Mouse (Mus musculus) lung, adult 10 weeks (tissue): ENCODE results near the gene Fam89b. TPM values are rescaled to one million over a fixed set of nuclear protein-coding genes. Genes with fewer than 3 reads are reported as not detected.

ENCODE experiments used
- polyA plus RNA-seq: library from polyadenylated mRNA; stranded (reverse); fragments of 350-450 nt; fragmentation: Illumina TruSeq; extraction: RNeasy Lipid Tissue Mini Kit (QIAGEN cat#74804); gene quantifications from one replicate; pipeline ENCODE4 v1.2.3, GENCODE M21; 2014; ENCODE audit warnings: low read depth, low replicate concordance; ENCODE audit not compliant: insufficient read depth

The Fam89b gene
- 59.0 TPM for polyA plus RNA-seq

DNA sequence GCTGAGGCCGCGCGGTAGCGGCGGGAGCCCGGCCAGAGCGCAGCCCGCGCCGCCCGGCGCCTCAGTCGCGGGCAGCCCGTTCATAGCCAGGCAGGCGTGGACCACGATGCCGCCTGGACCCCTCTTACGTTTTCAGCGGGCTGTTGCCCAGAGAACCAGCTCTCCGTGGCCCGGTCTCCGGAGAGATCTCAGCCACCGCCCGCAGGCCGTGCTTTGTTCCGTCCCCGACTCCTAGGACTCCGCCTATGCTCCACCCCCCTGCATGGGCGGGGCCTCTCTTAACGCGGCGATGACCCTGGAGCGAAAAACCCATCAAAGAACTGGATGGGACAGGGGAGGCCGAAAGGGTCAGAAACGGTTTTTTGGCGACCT lies at the start of gene Fam89b:
Fam89b (minus strand) TSS at position 210 of the 372 bp plus-strand sequence.

DNA sequence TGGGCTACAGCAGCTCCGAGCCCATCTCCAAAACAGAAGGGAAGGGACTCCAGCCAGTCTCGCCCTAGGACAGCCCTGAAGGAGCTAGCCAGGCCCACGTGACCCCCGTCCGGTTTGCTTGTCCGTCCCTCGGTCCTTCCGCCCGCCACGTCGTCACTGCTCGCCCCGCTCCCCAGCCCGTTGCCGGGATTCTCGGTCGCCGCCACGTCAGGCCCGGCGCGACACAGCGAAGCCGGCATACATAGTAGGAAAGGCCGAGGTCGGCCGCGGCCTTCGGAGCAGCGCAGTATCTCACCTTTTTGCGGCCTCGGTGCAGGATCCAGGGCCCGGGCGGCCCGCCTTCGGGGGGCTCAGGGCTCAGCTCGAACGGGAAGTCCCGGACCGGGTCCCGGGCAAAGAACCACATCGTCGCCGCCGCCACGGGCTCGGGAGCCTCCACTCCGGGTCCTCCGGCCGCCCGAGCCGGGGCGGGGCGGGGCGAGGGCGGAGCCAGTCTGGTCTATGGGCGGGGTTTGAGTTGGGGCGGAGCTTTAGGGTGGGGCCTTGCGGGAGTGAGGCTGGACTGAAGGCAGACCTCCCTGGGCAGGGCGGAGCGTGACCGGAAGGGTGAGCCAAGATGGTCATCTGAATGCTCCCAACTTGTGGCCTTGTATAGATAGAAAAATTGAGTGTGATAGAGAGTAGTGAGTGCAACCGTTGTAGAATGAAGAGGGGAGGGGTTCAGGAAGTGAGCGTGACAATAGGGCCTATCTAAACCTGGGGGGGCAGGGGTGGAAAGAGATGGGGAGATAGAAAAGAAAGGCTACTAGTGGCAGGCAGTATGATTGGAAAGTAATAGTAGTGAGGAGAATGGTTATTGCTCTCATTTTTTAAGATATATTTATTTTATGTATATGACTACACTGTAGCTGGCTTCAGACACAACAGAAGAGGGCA lies 41.7 kb upstream of the Fam89b start, which contains the start of gene Scyl1:
Scyl1 (minus strand) TSS at position 495 of the 936 bp plus-strand sequence.

GRCm38 (mm10) chr19:5740320-5741317 lies 11.2 kb upstream of the Fam89b start, which contains the start of gene Ltbp3:
TSS of gene Ltbp3 (plus strand) at chr19:5740904.

DNA sequence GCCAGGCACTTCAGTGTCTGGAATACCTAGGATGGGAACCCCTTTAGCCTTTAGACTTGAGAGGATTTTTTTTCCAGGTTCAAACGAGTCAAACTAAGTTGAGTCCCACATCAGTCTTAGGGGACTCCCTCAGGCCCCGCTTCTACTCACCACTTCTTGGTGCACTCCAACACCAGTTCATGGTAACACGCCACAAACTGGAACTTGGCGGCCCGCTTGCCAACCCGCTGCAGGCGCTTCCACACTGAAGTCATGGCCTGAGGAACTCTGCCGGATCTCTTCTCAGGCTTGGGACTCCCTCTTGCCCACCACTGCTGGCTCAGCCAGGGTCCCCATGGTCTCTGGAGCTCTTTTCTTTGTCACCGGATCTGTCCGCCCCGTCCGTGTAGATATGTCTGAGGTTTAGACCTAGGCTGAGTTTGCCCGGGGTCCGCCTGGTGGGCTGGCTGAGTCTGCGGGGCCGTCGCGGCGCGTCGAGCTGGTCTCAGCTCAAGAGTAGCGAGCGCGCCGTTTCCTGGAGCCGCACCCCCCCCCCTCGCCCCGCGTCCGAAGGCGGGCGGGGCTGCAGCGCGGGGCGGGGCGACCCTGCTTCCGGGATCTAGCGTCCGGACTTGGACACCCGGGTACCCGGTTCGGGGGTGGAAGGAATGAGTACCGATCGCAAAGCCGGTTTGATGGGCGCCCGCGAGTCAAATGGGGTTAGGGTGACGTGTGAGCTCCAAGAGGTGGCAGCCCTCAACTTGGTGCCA lies 3.5 kb downstream of the Fam89b start, which contains the start of gene Ehbp1l1:
Ehbp1l1 (minus strand) TSS at position 551 of the 749 bp plus-strand sequence.

DNA sequence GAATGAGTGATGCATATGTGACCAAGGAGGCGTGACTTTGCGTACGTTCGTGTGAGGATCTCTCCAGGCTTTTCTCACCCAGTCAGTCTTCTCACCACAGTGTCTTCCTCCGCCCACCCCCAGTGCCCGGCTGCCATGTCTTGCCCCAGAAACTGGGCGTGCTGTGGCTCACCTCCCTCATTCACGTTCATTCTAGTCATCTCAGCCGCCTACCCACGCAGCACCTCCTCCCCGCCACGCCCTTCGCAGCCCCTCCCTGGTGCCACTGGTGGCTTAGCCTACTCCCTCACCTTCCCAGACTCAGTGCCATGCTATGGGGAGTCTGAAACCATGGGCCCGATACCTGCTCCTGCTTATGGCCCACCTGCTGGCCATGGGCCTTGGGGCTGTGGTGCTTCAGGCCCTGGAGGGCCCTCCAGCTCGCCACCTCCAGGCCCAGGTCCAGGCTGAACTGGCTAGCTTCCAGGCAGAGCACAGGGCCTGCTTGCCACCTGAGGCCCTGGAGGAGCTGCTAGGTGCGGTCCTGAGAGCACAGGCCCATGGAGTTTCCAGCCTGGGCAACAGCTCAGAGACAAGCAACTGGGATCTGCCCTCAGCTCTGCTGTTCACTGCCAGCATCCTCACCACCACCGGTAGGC lies 25.2 kb downstream of the Fam89b start, which contains the start of gene Kcnk7:
Kcnk7 (plus strand) TSS at position 205 of the 638 bp plus-strand sequence.

GRCm38 (mm10) chr19:5688200-5689087 lies 41.0 kb downstream of the Fam89b start, which contains the start of the genes Map3k11 and Pcnx3:
TSS of gene Map3k11 (plus strand) at chr19:5688742.
TSS of gene Pcnx3 (minus strand) at chr19:5688908.

Other genes with a start within 250 kb of the Fam89b start
- 24.5 TPM for gene Mus81, start 241.3 kb downstream of the Fam89b start, polyA plus RNA-seq
- gene Cfl1, start 239.2 kb downstream of the Fam89b start, polyA plus RNA-seq, result 601 TPM
- not detected for gene 1700020D05Rik, start 225.9 kb downstream of the Fam89b start, polyA plus RNA-seq
- gene Snx32, start 219.1 kb downstream of the Fam89b start, polyA plus RNA-seq, result 5.9 TPM
- gene Ovol1, start 169.0 kb downstream of the Fam89b start, polyA plus RNA-seq, result 0.69 TPM
- gene Ap5b1, start 161.6 kb downstream of the Fam89b start, polyA plus RNA-seq, result 3.3 TPM
- gene Rnaseh2c, start 127.8 kb downstream of the Fam89b start, polyA plus RNA-seq, result 45.6 TPM
- 39.0 TPM for gene Kat5, start 119.4 kb downstream of the Fam89b start, polyA plus RNA-seq
- gene Rela, start 92.2 kb downstream of the Fam89b start, polyA plus RNA-seq, result 49.7 TPM
- gene Sipa1, start 65.9 kb downstream of the Fam89b start, polyA plus RNA-seq, result 35.8 TPM
- gene Map3k11, start 40.9 kb downstream of the Fam89b start, polyA plus RNA-seq, result 39.2 TPM
- gene Pcnx3, start 40.7 kb downstream of the Fam89b start, polyA plus RNA-seq, result 19.6 TPM
- gene Kcnk7, start 25.3 kb downstream of the Fam89b start, polyA plus RNA-seq, result 0.92 TPM
- 25.1 TPM for gene Ehbp1l1, start 3.3 kb downstream of the Fam89b start, polyA plus RNA-seq
- 48.4 TPM for gene Ltbp3, start 11.3 kb upstream of the Fam89b start, polyA plus RNA-seq
- 45.0 TPM for gene Scyl1, start 41.8 kb upstream of the Fam89b start, polyA plus RNA-seq
- gene Frmd8, start 145.6 kb upstream of the Fam89b start, polyA plus RNA-seq, result 15.0 TPM
- 10.0 TPM for gene Slc25a45, start 148.2 kb upstream of the Fam89b start, polyA plus RNA-seq
- gene Tigd3, start 164.5 kb upstream of the Fam89b start, polyA plus RNA-seq, result 0.60 TPM
- gene Dpf2, start 183.4 kb upstream of the Fam89b start, polyA plus RNA-seq, result 39.4 TPM
- 15.7 TPM for gene Cdc42ep2, start 195.2 kb upstream of the Fam89b start, polyA plus RNA-seq
- 10.7 TPM for gene Pola2, start 234.5 kb upstream of the Fam89b start, polyA plus RNA-seq